Mouse (Mus musculus): Measurements from ENCODE around the gene Magi1. TPM values are rescaled to one million over a fixed set of nuclear protein-coding genes. Genes with fewer than 3 reads are reported as not detected.

Magi1 gene
- 25.2 and 29.9 TPM in 2 replicates for polyA plus RNA-seq (2015; fragmentation: Nextera tagmentation; extraction: Ambion mirVana)

GRCm38 (mm10) chr6:94283318-94284061, at the start of gene Magi1:
Gene Magi1, minus strand, starts transcription at chr6:94283917.
- H3K4me1 ChIP-seq, result peaks cover 33% of the 10 kb centered on the region
- peak within 1 kb of the TSS; percentile 94 for H3K4me3 ChIP-seq (replicated peaks)
- H3K9me3 ChIP-seq (replicated peaks), result 0 out of 2 replicates have a peak, but pooled peaks cover 1% of the 10 kb centered on the region
- no peaks in the 10 kb centered on the region for H3K36me3 ChIP-seq
- peak within 1 kb of the TSS; percentile 85 for H3K27ac ChIP-seq (replicated peaks)
- H3K9ac ChIP-seq (replicated peaks), result peak within 1 kb of the TSS; percentile 65
- ATAC-seq (ENCODE audit: low FRiP score), result peak; percentile 94
- no peaks in the 10 kb centered on the region for H3K27me3 ChIP-seq (replicated peaks)
- under 1% methylated on average over 85 of the region's 86 CpGs for WGBS
- H3K4me2 ChIP-seq, result peak within 1 kb of the TSS; percentile 98

- no peak for ATAC-seq (ENCODE audit: low FRiP score)
- 64% methylated on average over 4 of the region's 4 CpGs for WGBS
- Histone ChIP-seq H3K27ac (replicated peaks) (no peak overlapping the region), H3K4me3 (replicated peaks) (no peak overlapping the region), H3K9me3 (replicated peaks) (no peaks in the 10 kb centered on the region), H3K36me3 (no peaks in the 10 kb centered on the region), H3K4me1 (no peaks in the 10 kb centered on the region), H3K9ac (replicated peaks) (no peak overlapping the region), H3K27me3 (replicated peaks) (0 out of 2 replicates have a peak, but pooled peaks cover 3% of the 10 kb centered on the region), H3K4me2 (no peak overlapping the region)
Measured at GRCm38 (mm10) chr6:94327143-94327542, 43.4 kb upstream of the Magi1 start.

DNA sequence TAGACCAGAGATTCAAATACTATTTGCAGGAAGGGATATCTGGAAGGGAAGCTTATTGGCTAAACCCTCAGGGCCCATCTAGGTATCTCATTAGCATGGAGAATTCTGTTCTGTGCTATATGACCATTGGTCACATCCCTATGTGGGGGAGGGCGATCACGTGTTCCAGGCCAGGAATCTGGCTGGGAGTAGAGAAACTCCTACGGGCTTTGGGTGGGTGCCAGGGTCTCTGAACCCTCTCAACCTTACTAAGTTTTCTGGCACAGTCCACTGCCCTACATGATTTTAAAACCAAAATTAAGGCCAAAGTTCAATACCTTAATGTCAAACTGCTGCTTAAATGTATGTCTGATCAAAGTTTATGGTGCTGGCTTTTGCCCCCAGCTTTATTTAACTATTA, 33.2 kb upstream of the Magi1 start:
- ATAC-seq (ENCODE audit: low FRiP score), result no peak
- H3K36me3 ChIP-seq, result no peaks in the 10 kb centered on the region
- WGBS, result 89% methylated on average over 3 of the region's 3 CpGs

GRCm38 (mm10) chr6:94312285-94312684, 28.6 kb upstream of the Magi1 start:
- Histone ChIP-seq H3K9me3 (replicated peaks) (no peaks in the 10 kb centered on the region), H3K4me2 (no peak overlapping the region), H3K27ac (replicated peaks) (no peak overlapping the region), H3K9ac (replicated peaks) (no peak overlapping the region), H3K27me3 (replicated peaks) (no peaks in the 10 kb centered on the region), H3K4me1 (no peaks in the 10 kb centered on the region; the same call in 1 of the 2 replicates), H3K4me3 (replicated peaks) (no peak overlapping the region), H3K36me3 (no peaks in the 10 kb centered on the region)
- no peak for ATAC-seq (ENCODE audit: low FRiP score)
- 87% methylated on average over 7 of the region's 7 CpGs for WGBS

More for the DNA sequence above, 33.2 kb upstream of the Magi1 start:
- Histone ChIP-seq H3K4me3 (replicated peaks) (no peak overlapping the region), H3K9me3 (replicated peaks) (no peaks in the 10 kb centered on the region), H3K27ac (replicated peaks) (no peak overlapping the region), H3K4me1 (no peaks in the 10 kb centered on the region), H3K4me2 (no peak overlapping the region), H3K9ac (replicated peaks) (no peak overlapping the region), H3K27me3 (replicated peaks) (no peaks in the 10 kb centered on the region)

GRCm38 (mm10) chr6:94308498-94308897, 24.8 kb upstream of the Magi1 start:
- Histone ChIP-seq H3K4me2 (no peak overlapping the region), H3K4me1 (no peaks in the 10 kb centered on the region; the same call in 1 of the 2 replicates), H3K27me3 (replicated peaks) (no peaks in the 10 kb centered on the region), H3K9me3 (replicated peaks) (no peaks in the 10 kb centered on the region), H3K4me3 (replicated peaks) (no peak overlapping the region), H3K27ac (replicated peaks) (no peak overlapping the region), H3K36me3 (no peaks in the 10 kb centered on the region), H3K9ac (replicated peaks) (no peak overlapping the region)
- ATAC-seq (ENCODE audit: low FRiP score), result no peak
- 42% methylated on average over 7 of the region's 7 CpGs for WGBS

- Histone ChIP-seq H3K27ac (replicated peaks) (no peak overlapping the region), H3K4me2 (no peak overlapping the region), H3K27me3 (replicated peaks) (no peaks in the 10 kb centered on the region), H3K4me3 (replicated peaks) (no peak overlapping the region), H3K4me1 (no peaks in the 10 kb centered on the region; the same call in 1 of the 2 replicates), H3K9ac (replicated peaks) (no peak overlapping the region), H3K36me3 (no peaks in the 10 kb centered on the region), H3K9me3 (replicated peaks) (no peaks in the 10 kb centered on the region)
- ATAC-seq (ENCODE audit: low FRiP score), result no peak
- WGBS, result 91% methylated on average over 6 of the region's 6 CpGs
Measured at GRCm38 (mm10) chr6:94303512-94303911, 19.8 kb upstream of the Magi1 start.

- no peak overlapping the region for H3K4me2 ChIP-seq
- WGBS, result 93% methylated on average over 10 of the region's 10 CpGs
- no peak overlapping the region for H3K4me3 ChIP-seq (replicated peaks)
- no peaks in the 10 kb centered on the region for H3K4me1 ChIP-seq
- ATAC-seq (ENCODE audit: low FRiP score), result no peak
- no peak overlapping the region for H3K27ac ChIP-seq (replicated peaks)
- no peaks in the 10 kb centered on the region for H3K9me3 ChIP-seq (replicated peaks)
- H3K36me3 ChIP-seq, result no peaks in the 10 kb centered on the region
- H3K9ac ChIP-seq (replicated peaks), result no peak overlapping the region
- H3K27me3 ChIP-seq (replicated peaks), result no peaks in the 10 kb centered on the region
Measured at GRCm38 (mm10) chr6:94301804-94302203, 18.1 kb upstream of the Magi1 start.

GRCm38 (mm10) chr6:94300562-94300961, 16.8 kb upstream of the Magi1 start:
- no peak overlapping the region for H3K4me2 ChIP-seq
- 77% methylated on average over 3 of the region's 3 CpGs for WGBS
- ATAC-seq (ENCODE audit: low FRiP score), result no peak
- H3K9ac ChIP-seq (replicated peaks), result no peak overlapping the region
- H3K4me3 ChIP-seq (replicated peaks), result no peak overlapping the region
- H3K27me3 ChIP-seq (replicated peaks), result no peaks in the 10 kb centered on the region
- H3K36me3 ChIP-seq, result no peaks in the 10 kb centered on the region
- no peaks in the 10 kb centered on the region for H3K4me1 ChIP-seq
- H3K9me3 ChIP-seq (replicated peaks), result no peaks in the 10 kb centered on the region
- no peak overlapping the region for H3K27ac ChIP-seq (replicated peaks)

GRCm38 (mm10) chr6:94287387-94287786, 3.7 kb upstream of the Magi1 start:
- H3K27me3 ChIP-seq (replicated peaks), result no peaks in the 10 kb centered on the region
- H3K4me3 ChIP-seq (replicated peaks), result no peak overlapping the region
- no peak for ATAC-seq (ENCODE audit: low FRiP score)
- no peak overlapping the region for H3K4me2 ChIP-seq
- no peaks in the 10 kb centered on the region for H3K36me3 ChIP-seq
- H3K9me3 ChIP-seq (replicated peaks), result 0 out of 2 replicates have a peak, but pooled peaks cover 4% of the 10 kb centered on the region
- no peak overlapping the region for H3K27ac ChIP-seq (replicated peaks)
- H3K4me1 ChIP-seq, result peaks cover 16% of the 10 kb centered on the region
- H3K9ac ChIP-seq (replicated peaks), result no peak overlapping the region

DNA sequence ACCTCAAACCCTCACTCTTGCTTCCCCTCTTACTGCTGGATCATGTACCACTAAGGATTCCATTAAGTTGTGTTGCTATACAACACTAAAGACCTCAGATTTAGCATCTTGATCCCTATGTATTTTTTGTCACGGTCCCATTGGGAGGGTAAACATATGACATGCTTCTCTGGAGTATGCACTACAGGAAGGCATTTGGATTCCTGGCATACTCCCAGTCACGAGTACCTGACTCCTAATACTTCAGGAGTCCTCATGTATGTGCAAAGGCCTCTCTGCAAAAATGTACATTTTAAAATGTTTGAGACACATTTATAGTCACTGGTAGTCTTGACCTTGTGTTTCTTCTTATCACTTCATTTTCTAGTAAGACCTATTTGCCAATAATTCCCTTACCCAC, 2.8 kb upstream of the Magi1 start:
- 91% methylated on average over 2 of the region's 2 CpGs for WGBS
- H3K4me1 ChIP-seq, result peaks cover 25% of the 10 kb centered on the region
- H3K4me3 ChIP-seq (replicated peaks), result no peak overlapping the region
- no peak overlapping the region for H3K4me2 ChIP-seq
- 0 out of 2 replicates have a peak, but pooled peaks cover 4% of the 10 kb centered on the region for H3K9me3 ChIP-seq (replicated peaks)
- H3K9ac ChIP-seq (replicated peaks), result no peak overlapping the region
- H3K36me3 ChIP-seq, result no peaks in the 10 kb centered on the region
- H3K27ac ChIP-seq (replicated peaks), result no peak overlapping the region
- no peaks in the 10 kb centered on the region for H3K27me3 ChIP-seq (replicated peaks)
- ATAC-seq (ENCODE audit: low FRiP score), result no peak

DNA sequence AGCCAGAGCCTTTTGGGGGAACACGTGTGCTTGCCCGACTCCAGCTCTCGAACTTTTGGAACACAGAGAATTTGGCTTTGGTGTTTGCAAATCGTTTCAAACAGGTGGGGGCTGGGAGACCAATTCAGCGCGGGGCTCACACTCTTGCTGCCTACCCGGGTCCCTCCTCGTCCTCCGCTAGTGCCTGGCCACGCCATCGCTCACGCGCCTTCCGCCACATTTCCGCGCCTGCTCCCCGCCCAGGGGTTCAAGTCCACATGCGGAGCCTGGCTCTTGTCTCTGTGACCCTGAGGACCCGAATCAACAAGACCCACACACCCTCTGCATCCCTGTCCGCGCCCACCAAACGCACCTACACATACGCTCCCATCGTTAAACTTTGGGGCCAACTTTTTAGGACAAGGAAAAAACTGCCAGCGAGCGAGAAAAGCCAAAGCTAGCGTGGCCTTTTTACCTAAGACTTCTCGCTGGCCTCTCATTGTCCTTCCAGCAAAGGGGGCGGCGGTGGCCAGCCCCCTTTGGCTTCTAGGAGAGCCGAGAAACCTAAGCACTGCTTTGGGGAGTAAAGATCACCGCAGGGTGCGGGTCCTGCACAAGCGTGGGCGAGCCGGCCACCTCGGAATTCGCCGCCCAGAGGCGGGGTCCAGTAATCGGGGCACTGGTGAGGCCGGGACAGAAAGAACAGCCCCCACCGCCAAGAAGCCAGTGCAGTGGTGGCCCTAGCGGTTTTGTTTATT, 540 bp upstream of the Magi1 start:
- H3K9ac ChIP-seq (replicated peaks), result peak overlapping the region; percentile 40
- H3K9me3 ChIP-seq (replicated peaks), result 0 out of 2 replicates have a peak, but pooled peaks cover 4% of the 10 kb centered on the region
- H3K4me1 ChIP-seq, result peaks cover 33% of the 10 kb centered on the region
- WGBS, result under 1% methylated on average over 44 of the region's 44 CpGs
- H3K4me2 ChIP-seq, result peak overlapping the region; percentile 98
- no peaks in the 10 kb centered on the region for H3K36me3 ChIP-seq
- peak overlapping the region; percentile 94 for H3K4me3 ChIP-seq (replicated peaks)
- ATAC-seq (ENCODE audit: low FRiP score), result peak; percentile 71
- H3K27ac ChIP-seq (replicated peaks), result no peak overlapping the region
- no peaks in the 10 kb centered on the region for H3K27me3 ChIP-seq (replicated peaks)
